Mouse (Mus musculus): ENCODE measurements at regions not wholly inside any gene's neighbourhood (a gene's known extent, or its start where the extent isn't known, plus 50 kb on each side); places are given as distances from the start of the nearest gene placed in this dataset.

- TF ChIP-seq CTCF (IDR thresholded peaks at IDR 0.05 in 2 of 3, conservative IDR thresholded peaks at IDR 0.05 in 1 of 3; ENCODE audit: control insufficient read depth in 1 of 3, insufficient read depth in 1 of 3, low read depth in 2 of 3, low read length in 3 of 3, poor library complexity in 1 of 3, severe bottlenecking in 1 of 3) (no peak), RAD21 (IDR thresholded peaks at IDR 0.05; ENCODE audit: low read depth, low read length) (no peak), NRF1 (IDR thresholded peaks at IDR 0.05; ENCODE audit: insufficient read depth, low read depth, low read length, poor library complexity, severe bottlenecking) (no peak), CHD2 (IDR thresholded peaks at IDR 0.05; ENCODE audit: low read length) (no peak)
These were observed 812.7 kb upstream of the Acvr2a start for GRCm38 (mm10) chr2:48001230-48001629.

All from MEL (cell line).